Mouse (Mus musculus): ENCODE measurements around the gene Dnah1.

DNA sequence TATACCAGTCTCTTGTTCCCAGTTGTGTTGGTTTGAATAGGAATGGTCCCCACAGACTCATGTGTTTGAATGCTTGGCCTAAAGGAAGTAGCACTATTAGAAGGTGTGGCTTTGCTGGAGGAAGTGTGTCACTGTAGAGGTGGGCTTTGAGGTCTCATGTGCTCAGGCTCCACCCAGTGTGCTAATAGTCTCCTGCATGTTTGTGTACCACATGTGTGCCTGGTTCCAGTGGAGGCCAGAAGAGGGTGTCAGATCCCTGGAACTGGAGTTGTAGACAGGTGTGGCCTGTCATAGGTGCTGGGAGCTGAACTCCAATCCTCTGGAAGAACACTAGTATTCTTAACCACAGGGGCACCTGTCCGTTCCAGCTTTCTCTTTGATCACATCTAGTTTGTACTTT is 3.5 kb upstream of the Dnah1 start:
- TF ChIP-seq CTCF (IDR thresholded peaks at IDR 0.05; ENCODE audit: low read depth) (no peak), EP300 (optimal IDR thresholded peaks at IDR 0.05) (no peak)

Measured in stomach, postnatal 0 days (tissue).